In genomic region chr5:147133662-147134061, GRCm38 (mm10) we compare ENCODE assay signal across 8 mouse cellular contexts. TPM values are rescaled to one million over a fixed set of nuclear protein-coding genes. Genes with fewer than 3 reads are reported as not detected.
DNase-seq lines count a peak whose midpoint lies in the region; ATAC-seq and TF ChIP-seq lines count a peak whose summit lies in the region.

No protein-coding gene starts in this region.

- no peak for TF ChIP-seq EP300 in lung, postnatal 0 days (IDR thresholded peaks at IDR 0.05)

- no peak overlapping the region for H3K27ac ChIP-seq in lung, postnatal 0 days (ENCODE audit: low read length)
- no peak overlapping the region for H3K27ac ChIP-seq in limb, embryonic 14.5 days (replicated peaks; ENCODE audit: low read depth, low read length)
- H3K27ac ChIP-seq in stomach, embryonic 16.5 days (ENCODE audit: low read length): no peak overlapping the region

- no peak for ATAC-seq in lung, postnatal 0 days
- ATAC-seq in limb, embryonic 14.5 days (ENCODE audit: low FRiP score, low read depth): no peak
- ATAC-seq in stomach, embryonic 16.5 days (ENCODE audit: insufficient read depth, low FRiP score): no peak

- DNase-seq in cerebellum, postnatal 10 days: peak; percentile 16 to 25
- DNase-seq in cerebellum, adult 11 months: no peak
- DNase-seq in lung, postnatal 0 days (ENCODE audit: low spot score): no peak
- no peak for DNase-seq in lung, postnatal 10 days
- DNase-seq in limb, embryonic 14.5 days (ENCODE audit: low spot score): peak; percentile 9
- no peak for DNase-seq in left cerebral cortex, adult 18-20 months (ENCODE audit: low spot score in 2 of 2)
- DNase-seq in natural killer cell, adult 2 months (ENCODE audit: low spot score in 2 of 2): no peak

- WGBS in lung, postnatal 0 days: 17% methylated on average over 17 of the region's 17 CpGs
- 4% methylated on average over 17 of the region's 17 CpGs for WGBS in limb, embryonic 14.5 days
- WGBS in stomach, embryonic 16.5 days: 17% methylated on average over 17 of the region's 17 CpGs

- H3K9me3 ChIP-seq in lung, postnatal 0 days (ENCODE audit: low read length): no peaks in the 10 kb centered on the region
- no peaks in the 10 kb centered on the region for H3K9me3 ChIP-seq in limb, embryonic 14.5 days (ENCODE audit: control insufficient read depth, low read length)
- H3K9me3 ChIP-seq in stomach, embryonic 16.5 days (replicated peaks; ENCODE audit: control insufficient read depth, low read length): no peaks in the 10 kb centered on the region

- H3K36me3 ChIP-seq in lung, postnatal 0 days (ENCODE audit: insufficient read depth, low read length): no peaks in the 10 kb centered on the region
- H3K36me3 ChIP-seq in limb, embryonic 14.5 days (ENCODE audit: control insufficient read depth, insufficient read depth, low read length): no peaks in the 10 kb centered on the region
- H3K36me3 ChIP-seq in stomach, embryonic 16.5 days (ENCODE audit: control insufficient read depth, insufficient read depth, low read length): no peaks in the 10 kb centered on the region

- H3K9ac ChIP-seq in lung, postnatal 0 days (replicated peaks; ENCODE audit: low read depth): no peak overlapping the region
- H3K9ac ChIP-seq in limb, embryonic 14.5 days (ENCODE audit: low read depth, low read length, severe bottlenecking): peak overlapping the region; percentile 0; the same call in 1 of the 2 replicates
- H3K9ac ChIP-seq in stomach, embryonic 16.5 days (ENCODE audit: low read length): no peak overlapping the region; the same call in 1 of the 2 replicates

- H3K27me3 ChIP-seq in lung, postnatal 0 days (replicated peaks; ENCODE audit: insufficient read depth, low read length): no peaks in the 10 kb centered on the region
- no peaks in the 10 kb centered on the region for H3K27me3 ChIP-seq in limb, embryonic 14.5 days (ENCODE audit: control insufficient read depth, insufficient read depth, low read length)
- no peaks in the 10 kb centered on the region for H3K27me3 ChIP-seq in stomach, embryonic 16.5 days (ENCODE audit: control insufficient read depth, insufficient read depth, low read length)

- H3K4me2 ChIP-seq in lung, postnatal 0 days (replicated peaks; ENCODE audit: low read depth, low read length): peak overlapping the region; percentile 27
- peak overlapping the region; percentile 27 for H3K4me2 ChIP-seq in limb, embryonic 14.5 days (replicated peaks; ENCODE audit: low read depth, low read length, severe bottlenecking)
- peak overlapping the region; percentile 41 for H3K4me2 ChIP-seq in stomach, embryonic 16.5 days (ENCODE audit: low read depth, low read length)

- no peak overlapping the region for H3K4me3 ChIP-seq in lung, postnatal 0 days (ENCODE audit: low read depth, low read length)
- peak overlapping the region; percentile 20 for H3K4me3 ChIP-seq in limb, embryonic 14.5 days (replicated peaks; ENCODE audit: low read length)
- H3K4me3 ChIP-seq in stomach, embryonic 16.5 days (replicated peaks; ENCODE audit: low read length): peak overlapping the region; percentile 28

- TF ChIP-seq CTCF in lung, postnatal 0 days (IDR thresholded peaks at IDR 0.05): no peak

- TF ChIP-seq POLR2A in limb, embryonic 14.5 days (IDR thresholded peaks at IDR 0.05; ENCODE audit: borderline replicate concordance, extremely low read depth, insufficient read depth, insufficient read length): no peak

- no peaks in the 10 kb centered on the region; the same call in 1 of the 2 replicates for H3K4me1 ChIP-seq in lung, postnatal 0 days (ENCODE audit: insufficient read depth, low read depth, low read length)
- H3K4me1 ChIP-seq in limb, embryonic 14.5 days (ENCODE audit: control insufficient read depth, insufficient read depth, low read length): no peaks in the 10 kb centered on the region
- H3K4me1 ChIP-seq in stomach, embryonic 16.5 days (ENCODE audit: control insufficient read depth, insufficient read depth, low read length): no peaks in the 10 kb centered on the region; the same call in 1 of the 2 replicates

RNA-seq across cellular contexts. Expression of gene Gsx1, which starts 54.8 kb away (rescaled TPM):
- polyA plus RNA-seq in lung, postnatal 0 days (2015; fragmentation: Nextera tagmentation; extraction: Ambion mirVana): not detected in 2 replicates
- not detected in 2 replicates for polyA plus RNA-seq in limb, embryonic 14.5 days (2012; rRNA removed)
- not detected in 2 replicates for polyA plus RNA-seq in limb, embryonic 14.5 days (2014; fragmentation: Nextera tagmentation; extraction: Ambion mirVana)
- polyA plus RNA-seq in stomach, embryonic 16.5 days (2015; fragmentation: Nextera tagmentation; extraction: Ambion mirVana): not detected in 2 replicates
- under 1 TPM; 0.28 to 0.45 TPM for total RNA-seq in left cerebral cortex, adult 18-20 months (2021)

RNA-seq across cellular contexts. Expression of gene Polr1d, which starts 56.8 kb away (rescaled TPM):
- polyA plus RNA-seq in lung, postnatal 0 days (2015; fragmentation: Nextera tagmentation; extraction: Ambion mirVana): 106 and 107 TPM in 2 replicates
- polyA plus RNA-seq in limb, embryonic 14.5 days (2012; rRNA removed): 82.7 and 104 TPM in 2 replicates
- 144 and 148 TPM in 2 replicates for polyA plus RNA-seq in limb, embryonic 14.5 days (2014; fragmentation: Nextera tagmentation; extraction: Ambion mirVana)
- 142 and 145 TPM in 2 replicates for polyA plus RNA-seq in stomach, embryonic 16.5 days (2015; fragmentation: Nextera tagmentation; extraction: Ambion mirVana)
- total RNA-seq in left cerebral cortex, adult 18-20 months (2021): 10 to 100 TPM; 69.7 to 73.5 TPM

RNA-seq across cellular contexts. Expression of gene Lnx2, which starts 57.3 kb away (rescaled TPM):
- 12.4 and 14.5 TPM in 2 replicates for polyA plus RNA-seq in lung, postnatal 0 days (2015; fragmentation: Nextera tagmentation; extraction: Ambion mirVana)
- polyA plus RNA-seq in limb, embryonic 14.5 days (2012; rRNA removed): 13.7 and 16.9 TPM in 2 replicates
- 13.7 and 15.8 TPM in 2 replicates for polyA plus RNA-seq in limb, embryonic 14.5 days (2014; fragmentation: Nextera tagmentation; extraction: Ambion mirVana)
- polyA plus RNA-seq in stomach, embryonic 16.5 days (2015; fragmentation: Nextera tagmentation; extraction: Ambion mirVana): 18.3 and 20.5 TPM in 2 replicates
- 1 to 10 TPM; 4.9 to 5.0 TPM for total RNA-seq in left cerebral cortex, adult 18-20 months (2021)

Comparison
In these comparisons a context has a peak if more than half of its experiments do, and no peak if none do; other contexts are left out.
1. DNase-seq: peak in cerebellum, postnatal 10 days (2 of 2) and limb, embryonic 14.5 days (single experiment); none in cerebellum, adult 11 months (single experiment), lung, postnatal 0 days (single experiment), lung, postnatal 10 days (single experiment), left cerebral cortex, adult 18-20 months (0 of 2) and natural killer cell, adult 2 months (0 of 2).
2. Peak in every context shown above with its lines, with median percentiles within 50 percentile points of each other: H3K4me2 ChIP-seq.